Mouse (Mus musculus): ENCODE measurements around the gene Gps2. TPM values are rescaled to one million over a fixed set of nuclear protein-coding genes. Genes with fewer than 3 reads are reported as not detected.

Gene Gps2
- 145 TPM for total RNA-seq (2023)

GRCm38 (mm10) chr11:69913554-69914371 is at the start of gene Gps2:
TSS of gene Gps2 (plus strand) at chr11:69913888.

GRCm38 (mm10) chr11:69877878-69878277 is 35.8 kb upstream of the Gps2 start, which contains the start of gene Tmem95:
TSS of gene Tmem95 (minus strand) at chr11:69878018.

DNA sequence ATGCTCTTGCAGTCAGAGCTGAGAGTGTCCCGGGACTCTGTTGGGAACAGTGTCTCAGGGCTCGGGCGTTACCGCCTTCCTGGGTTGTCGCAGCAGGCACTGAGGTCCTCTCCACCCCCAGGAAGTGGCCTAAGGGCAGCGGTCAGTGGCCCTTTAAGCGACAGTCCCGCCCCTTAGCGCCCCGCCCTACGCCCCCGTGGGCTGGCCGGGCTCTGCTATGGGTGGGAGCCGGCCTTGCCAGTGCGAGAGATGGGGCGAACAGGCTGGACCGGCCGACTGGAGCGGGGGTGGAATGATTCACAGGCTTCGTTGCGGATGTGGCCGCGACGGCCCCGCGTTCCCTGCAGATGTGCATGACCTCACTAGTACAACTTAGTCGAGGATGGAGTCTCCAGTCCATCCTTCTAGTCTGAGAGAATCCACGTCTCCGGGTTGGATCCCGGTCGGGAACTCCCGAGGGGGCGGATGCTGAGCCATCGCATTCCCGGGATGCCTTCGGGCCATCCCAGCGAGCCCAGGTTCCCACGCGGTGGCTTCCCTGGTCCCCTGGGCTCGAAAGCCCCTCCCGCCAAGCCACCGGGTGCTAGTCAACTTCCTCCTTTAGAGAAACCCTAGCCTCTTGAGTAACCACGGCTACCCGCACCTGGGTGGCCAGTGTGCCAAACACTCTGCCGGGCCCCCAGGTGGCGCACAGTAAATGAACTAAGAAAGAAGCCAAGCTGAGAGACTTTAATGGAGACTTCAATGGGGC is 32.7 kb upstream of the Gps2 start, which contains the start of gene Kctd11:
Gene Kctd11 (minus strand): TSS at position 554 of the 751 bp plus-strand sequence.

DNA sequence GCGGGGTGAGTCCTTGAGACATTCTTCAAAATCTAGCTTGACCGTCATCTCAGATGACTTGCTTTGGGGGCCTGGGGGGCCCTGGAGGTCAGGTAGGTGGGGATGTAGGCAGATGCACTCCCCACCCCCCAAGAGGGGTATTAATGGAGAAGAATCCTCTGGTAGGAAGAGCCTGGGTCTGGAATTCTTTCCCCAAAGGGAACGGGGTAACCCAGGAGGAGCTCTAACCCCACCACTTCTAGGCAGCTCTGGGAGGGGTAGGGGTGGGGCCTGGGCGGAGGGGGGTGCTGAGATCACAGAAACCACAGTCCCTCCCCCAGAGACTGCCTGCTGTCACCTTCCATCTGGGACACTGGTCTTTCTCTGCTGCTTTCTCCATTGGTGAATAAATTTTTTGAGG is 18.4 kb upstream of the Gps2 start, which contains the start of gene Acap1:
Gene Acap1 (minus strand): TSS at position 249 of the 400 bp plus-strand sequence.

DNA sequence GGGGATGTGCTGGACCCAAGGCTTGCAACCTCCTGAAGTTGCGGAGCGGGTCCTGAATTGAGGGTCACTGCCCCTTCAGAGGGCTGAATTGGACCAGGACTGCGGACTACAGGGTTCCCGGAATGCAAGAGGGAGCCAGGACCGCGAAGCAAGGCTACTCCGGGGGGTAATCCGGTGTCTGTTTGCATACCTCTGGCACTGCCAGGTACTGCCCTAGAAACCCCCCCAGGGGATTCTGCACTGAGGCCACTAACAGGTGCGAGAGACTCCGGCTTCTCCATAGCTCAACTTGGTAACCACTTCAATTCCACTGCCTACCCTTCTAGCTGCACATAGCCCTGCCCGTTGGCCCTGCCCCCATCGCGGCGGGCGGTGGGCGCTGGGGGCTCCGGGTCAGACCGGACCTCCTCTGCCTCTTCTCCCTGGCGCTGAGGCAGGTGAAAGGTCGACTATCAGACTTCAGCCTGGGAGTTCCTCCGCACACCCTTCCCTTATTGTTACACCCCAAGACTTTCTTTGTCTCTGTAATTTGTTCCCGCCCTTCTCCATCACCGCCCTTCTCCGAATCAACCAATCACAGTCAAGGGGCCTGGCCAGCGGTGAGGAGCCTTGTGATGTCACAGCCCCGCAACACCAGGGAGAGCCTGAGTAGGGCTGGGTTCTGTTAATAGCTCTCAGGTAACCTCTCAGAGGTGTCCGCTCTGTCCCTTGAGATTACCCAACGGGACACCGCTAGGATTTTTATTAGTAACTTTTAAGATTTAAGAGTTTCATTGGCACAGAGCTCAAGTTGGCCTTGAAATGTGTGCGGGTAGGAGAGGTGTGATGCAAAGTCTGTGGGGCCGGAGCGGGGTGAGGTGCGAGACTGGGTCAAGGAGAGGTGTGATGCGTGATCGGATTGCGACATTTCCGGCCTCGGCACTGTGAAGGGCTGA is 12.9 kb upstream of the Gps2 start, which contains the start of the genes 2810408A11Rik and Neurl4:
Gene 2810408A11Rik (minus strand): TSS at position 517 of the 935 bp plus-strand sequence.
Gene Neurl4 (plus strand): TSS at position 602 of the 935 bp plus-strand sequence.

DNA sequence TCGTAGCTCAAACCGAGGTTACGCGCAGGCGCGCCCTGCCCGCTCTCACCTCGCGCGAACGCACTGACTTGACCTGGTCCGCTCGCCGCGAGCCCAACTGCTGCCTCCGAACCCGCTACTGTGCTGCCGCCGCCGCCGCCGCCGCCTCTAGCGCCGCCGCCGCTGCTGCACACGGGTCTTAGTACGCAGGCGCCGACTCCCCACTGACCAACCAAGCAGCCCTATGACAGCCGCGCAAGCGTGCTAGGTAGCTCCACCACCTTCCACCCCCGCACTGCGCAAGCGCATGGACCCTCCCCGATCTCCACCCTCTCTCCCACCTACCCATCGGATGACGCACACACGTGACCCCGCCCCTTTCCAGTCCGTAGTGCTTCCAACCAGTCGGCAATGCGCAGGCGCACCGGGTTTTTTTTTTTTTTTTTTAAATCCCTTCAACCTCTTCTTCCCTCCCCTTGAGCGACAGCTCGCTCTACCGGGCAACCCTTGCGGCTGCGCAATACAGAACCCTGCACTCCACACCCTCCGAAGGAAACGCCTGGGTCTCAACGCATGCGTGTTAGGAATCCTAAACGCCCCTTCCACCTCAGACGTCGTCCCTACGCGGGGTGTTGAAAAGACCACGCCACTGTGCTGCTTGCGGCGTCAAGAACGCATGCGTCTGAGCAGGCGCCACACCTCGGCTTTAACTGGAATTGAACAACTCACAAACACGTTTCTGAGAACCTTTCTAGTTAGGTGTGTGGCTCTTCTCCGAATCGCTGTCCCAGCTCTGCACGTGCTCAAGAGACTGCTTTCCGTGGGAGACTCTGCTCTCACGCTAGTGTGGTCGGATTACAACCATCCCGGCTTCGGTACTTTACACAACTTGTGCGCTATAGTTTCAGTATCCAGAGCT is 7.7 kb downstream of the Gps2 start, which contains the start of gene Eif5a:
Gene Eif5a (minus strand): TSS at position 845 of the 898 bp plus-strand sequence.

GRCm38 (mm10) chr11:69935137-69935879 is 21.6 kb downstream of the Gps2 start, which contains the start of gene Ybx2:
TSS of gene Ybx2 (plus strand) at chr11:69935796.

DNA sequence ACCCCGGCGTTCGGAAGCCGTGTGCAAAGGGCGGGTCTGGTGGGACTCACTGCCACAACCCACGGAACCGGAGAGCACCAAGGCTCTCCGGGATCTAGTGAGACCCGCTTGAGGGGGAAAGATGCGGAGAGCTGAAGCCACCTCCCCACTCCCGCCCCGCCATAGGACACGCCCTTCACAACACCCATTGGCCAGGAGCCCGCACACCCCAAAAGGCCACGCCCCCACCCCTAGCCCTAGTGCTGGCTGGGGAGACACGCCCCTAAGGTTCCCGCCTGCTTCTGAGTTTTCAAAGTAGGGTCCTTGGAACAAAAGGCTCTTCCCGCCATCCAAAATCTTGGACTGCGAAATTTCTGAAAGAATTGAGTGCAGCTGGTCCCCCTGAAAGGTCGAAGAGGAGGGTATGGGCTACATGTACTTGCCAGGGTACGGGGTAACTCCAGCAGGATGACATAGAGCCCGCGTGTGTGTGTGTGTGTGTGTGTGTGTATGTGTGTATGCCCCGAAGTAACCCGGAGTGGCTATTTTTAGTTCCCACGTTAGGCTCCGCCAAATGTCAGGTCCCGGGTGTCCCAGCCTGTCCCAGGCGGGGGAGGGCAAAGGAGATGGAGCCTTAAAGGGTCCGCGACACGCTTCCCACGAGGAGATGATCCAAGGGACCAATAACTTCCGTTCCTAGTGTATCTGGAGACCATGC is 34.5 kb downstream of the Gps2 start, which contains the start of gene Slc2a4:
Gene Slc2a4 (minus strand): TSS at position 123 of the 697 bp plus-strand sequence.

GRCm38 (mm10) chr11:69964650-69965270 is 51.1 kb downstream of the Gps2 start, which contains the start of gene Cldn7:
TSS of gene Cldn7 (plus strand) at chr11:69964779.

Other genes with a start within 250 kb of the Gps2 start
- 7.5 TPM for gene Cd68, start 247.7 kb upstream of the Gps2 start, total RNA-seq (2023)
- gene Eif4a1, start 241.5 kb upstream of the Gps2 start, total RNA-seq (2023): 892 TPM
- gene Senp3, start 231.8 kb upstream of the Gps2 start, total RNA-seq (2023): 129 TPM
- not detected for gene Tnfsf13, start 228.1 kb upstream of the Gps2 start, total RNA-seq (2023)
- gene Tnfsf12, start 218.0 kb upstream of the Gps2 start, total RNA-seq (2023): not detected
- gene Tnfsfm13, start 217.8 kb upstream of the Gps2 start, total RNA-seq (2023): not detected
- gene Polr2a, start 155.3 kb upstream of the Gps2 start, total RNA-seq (2023): 188 TPM
- gene Slc35g3, start 151.9 kb upstream of the Gps2 start, total RNA-seq (2023): not detected
- gene Zbtb4, start 148.0 kb upstream of the Gps2 start, total RNA-seq (2023): 52.4 TPM
- 3.1 TPM for gene Chrnb1, start 117.9 kb upstream of the Gps2 start, total RNA-seq (2023)
- not detected for gene Fgf11, start 112.0 kb upstream of the Gps2 start, total RNA-seq (2023)
- gene Tmem102, start 108.3 kb upstream of the Gps2 start, total RNA-seq (2023): not detected
- not detected for gene Gm39566, start 98.6 kb upstream of the Gps2 start, total RNA-seq (2023)
- not detected for gene Spem2, start 95.4 kb upstream of the Gps2 start, total RNA-seq (2023)
- gene Spem1, start 91.7 kb upstream of the Gps2 start, total RNA-seq (2023): not detected
- 0.49 TPM for gene Nlgn2, start 76.1 kb upstream of the Gps2 start, total RNA-seq (2023)
- 20.8 TPM for gene Tmem256, start 75.4 kb upstream of the Gps2 start, total RNA-seq (2023)
- gene Plscr3, start 67.5 kb upstream of the Gps2 start, total RNA-seq (2023): 18.2 TPM
- not detected for gene Tnk1, start 55.2 kb upstream of the Gps2 start, total RNA-seq (2023)
- gene Tmem95, start 35.9 kb upstream of the Gps2 start, total RNA-seq (2023): not detected
- 1.0 TPM for gene Kctd11, start 32.5 kb upstream of the Gps2 start, total RNA-seq (2023)
- gene Acap1, start 18.3 kb upstream of the Gps2 start, total RNA-seq (2023): 435 TPM
- gene 2810408A11Rik, start 12.9 kb upstream of the Gps2 start, total RNA-seq (2023): 2.8 TPM
- gene Neurl4, start 12.8 kb upstream of the Gps2 start, total RNA-seq (2023): 44.9 TPM
- 317 TPM for gene Eif5a, start 8.1 kb downstream of the Gps2 start, total RNA-seq (2023)
- not detected for gene Ybx2, start 21.9 kb downstream of the Gps2 start, total RNA-seq (2023)
- not detected for gene Slc2a4, start 34.3 kb downstream of the Gps2 start, total RNA-seq (2023)
- gene Cldn7, start 50.9 kb downstream of the Gps2 start, total RNA-seq (2023): not detected
- gene Ctdnep1, start 67.3 kb downstream of the Gps2 start, total RNA-seq (2023): 114 TPM
- gene Elp5, start 68.6 kb downstream of the Gps2 start, total RNA-seq (2023): 36.4 TPM
- 172 TPM for gene Gabarap, start 77.3 kb downstream of the Gps2 start, total RNA-seq (2023)
- gene Phf23, start 81.9 kb downstream of the Gps2 start, total RNA-seq (2023): 55.3 TPM
- gene Dvl2, start 86.7 kb downstream of the Gps2 start, total RNA-seq (2023): 47.2 TPM
- 46.3 TPM for gene Acadvl, start 101.5 kb downstream of the Gps2 start, total RNA-seq (2023)
- 27.8 TPM for gene Dlg4, start 103.1 kb downstream of the Gps2 start, total RNA-seq (2023)
- not detected for gene Asgr1, start 140.2 kb downstream of the Gps2 start, total RNA-seq (2023)
- not detected for gene Asgr2, start 178.8 kb downstream of the Gps2 start, total RNA-seq (2023)
- gene Mgl2, start 216.4 kb downstream of the Gps2 start, total RNA-seq (2023): not detected
- gene Clec10a, start 242.3 kb downstream of the Gps2 start, total RNA-seq (2023): not detected

Data from CD8-positive naive resting alpha-beta T cell, adult 57 days (primary cell).